Mouse (Mus musculus) Patski (cell line): ENCODE results near the gene Kalrn. TPM values are rescaled to one million over a fixed set of nuclear protein-coding genes. Genes with fewer than 3 reads are reported as not detected.

Experiments used
- ATAC-seq: fragments of 100-300 bp; one replicate; pipeline ENCODE4 v1.8.0; 2021
- CTCF ChIA-PET: fragments of 350-600 bp; sonication (Branson Sonifier 250); formaldehyde crosslinking; loops from one replicate; lab custom pipeline; 2022; ENCODE audit warnings: inconsistent platforms; lab: Charles Lee
- POLR2A ChIA-PET: fragments of 350-600 bp; sonication (Branson Sonifier 250); formaldehyde crosslinking; loops from one replicate; lab custom pipeline; 2022; ENCODE audit warnings: antibody characterized with exemption, inconsistent platforms; lab: Charles Lee
- DNase-seq: peaks from one replicate; pipeline ENCODE4 v3.0.0-alpha.2; 2011; ENCODE audit warnings: low read depth, low spot score
- H3K27me3 ChIP-seq: fragments of 371-371 bp; one replicate; pipeline ENCODE4 v1.5.1; 2021
- CTCF ChIP-seq: fragments of 100-300 bp; IDR thresholded peaks from one replicate; pipeline ENCODE4 v1.5.1; 2021
- in situ Hi-C: fragments of 300-500 bp; cut with MboI; formaldehyde crosslinking; loops from 3 replicates; pipeline ENCODE4 v1.11.1; 2018; ENCODE audit warnings: low pct_unique_long_range_greater_than_20kb, mixed read lengths
- polyA plus RNA-seq: library from polyadenylated mRNA; unstranded; gene quantifications from one replicate; pipeline ENCODE4 v1.2.3, GENCODE M21; 2021

Kalrn gene
- polyA plus RNA-seq, 1 experiment from 2014 or later = 25.1 TPM

DNA sequence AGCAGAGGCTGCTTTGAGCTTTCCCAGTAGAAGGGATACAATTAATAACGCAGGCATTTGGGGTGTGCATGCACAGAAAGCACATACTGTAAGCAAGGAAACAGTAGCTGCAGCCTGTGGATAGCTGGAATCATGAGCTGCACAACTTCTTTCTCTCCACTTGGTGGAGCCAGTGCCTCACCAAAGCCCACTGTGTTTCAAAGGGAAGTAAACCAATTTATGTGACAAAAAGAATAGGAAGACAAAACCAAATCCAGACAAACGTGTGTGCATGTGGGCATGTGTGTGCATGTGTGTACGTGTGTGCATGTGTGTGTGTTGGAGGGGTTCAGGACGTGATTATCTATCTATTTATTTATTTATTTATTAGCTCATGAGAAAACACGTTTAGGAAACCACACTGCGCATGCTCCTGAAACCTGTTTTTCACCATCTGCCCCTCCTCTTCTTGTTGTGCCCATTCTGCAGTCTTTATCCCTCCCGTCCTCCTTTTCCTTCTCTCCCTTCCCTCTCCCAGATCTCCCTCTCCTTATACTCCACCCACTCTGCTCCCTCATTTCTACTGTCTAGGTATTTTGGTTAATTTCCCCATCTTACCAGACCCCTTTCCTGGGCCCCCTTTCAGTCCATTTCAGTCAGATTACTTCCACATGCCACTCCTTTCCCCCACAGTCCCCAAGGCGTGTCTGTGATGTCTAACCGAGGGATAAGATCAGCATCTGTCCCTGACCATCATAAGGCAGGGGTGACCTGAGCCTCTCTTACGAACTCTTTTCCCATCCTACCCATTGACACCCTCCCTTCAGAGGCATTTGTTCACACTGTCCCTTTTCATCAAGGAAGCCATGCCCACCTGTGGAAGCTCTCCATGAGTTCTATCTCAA, 380.1 kb downstream of the Kalrn start:
- no peak for ATAC-seq
- TF ChIP-seq CTCF = peak; percentile 86
- ChIA-PET POLR2A (no interaction called here), CTCF (interaction anchor here (0.8 to 1.9 kb wide), 14 partner anchors 8 to 507 kb away, joined by 3 to 9 read pairs (median 4); no protein-coding TSS in a partner anchor)
- no peaks in the 10 kb centered on the region for H3K27me3 ChIP-seq
- DNase-seq = no peak
- in situ Hi-C loops = loop anchor here (5.0 to 10.0 kb wide), 2 partner anchors 99 to 512 kb away; no protein-coding TSS in a partner anchor

DNA sequence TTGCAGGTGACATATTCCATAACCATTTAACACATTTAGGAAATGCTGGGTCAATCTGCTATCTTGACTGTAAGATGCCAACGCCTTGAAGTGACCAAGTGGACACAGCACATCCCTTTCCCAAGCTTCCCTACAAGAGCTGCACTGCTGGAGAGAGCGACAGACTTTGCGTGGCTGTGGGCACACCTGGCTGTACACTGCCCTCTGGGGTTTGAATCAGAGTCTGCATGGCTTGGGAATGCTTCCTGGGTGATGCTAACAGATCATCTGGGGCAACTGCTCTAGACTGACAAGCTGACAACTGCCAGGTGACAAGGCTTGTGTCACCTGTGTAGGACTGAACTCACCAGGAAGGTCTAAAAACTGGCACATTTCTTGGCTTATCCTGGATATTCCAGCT, 388.6 kb downstream of the Kalrn start:
- CTCF ChIA-PET = interaction anchor here (0.9 kb wide), 1 partner anchor 10 kb away, joined by 3 read pairs; no protein-coding TSS in a partner anchor
- H3K27me3 ChIP-seq = no peaks in the 10 kb centered on the region
- no peak for DNase-seq
- no peak for TF ChIP-seq CTCF
- in situ Hi-C loops = no loop called here
- ATAC-seq = no peak
- POLR2A ChIA-PET = interaction anchor here (0.7 kb wide), 1 partner anchor 13 kb away, joined by 3 read pairs; no protein-coding TSS in a partner anchor

DNA sequence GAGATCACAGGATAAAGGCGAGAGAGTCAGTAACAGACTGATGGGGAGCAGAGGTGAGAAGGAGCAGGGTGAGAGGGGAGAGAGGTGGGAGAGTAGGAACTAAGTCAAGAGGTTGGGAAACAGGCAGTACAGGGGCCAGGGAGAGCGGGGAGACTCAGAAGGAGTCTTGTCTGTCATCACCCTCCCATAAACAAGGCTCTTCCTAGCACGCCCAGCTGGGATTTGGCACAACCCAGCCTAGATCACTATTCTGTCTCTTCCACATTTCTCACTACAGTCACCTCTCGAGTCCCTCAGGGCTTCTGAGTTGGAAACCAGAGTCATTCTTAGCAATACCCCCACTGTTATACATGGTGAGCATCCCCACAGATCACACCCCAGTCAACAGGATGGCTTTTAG, 390.1 kb downstream of the Kalrn start:
- no peaks in the 10 kb centered on the region for H3K27me3 ChIP-seq
- CTCF ChIA-PET = no interaction called here
- DNase-seq = no peak
- in situ Hi-C loops = no loop called here
- TF ChIP-seq CTCF = no peak
- no peak for ATAC-seq
- POLR2A ChIA-PET = no interaction called here

DNA sequence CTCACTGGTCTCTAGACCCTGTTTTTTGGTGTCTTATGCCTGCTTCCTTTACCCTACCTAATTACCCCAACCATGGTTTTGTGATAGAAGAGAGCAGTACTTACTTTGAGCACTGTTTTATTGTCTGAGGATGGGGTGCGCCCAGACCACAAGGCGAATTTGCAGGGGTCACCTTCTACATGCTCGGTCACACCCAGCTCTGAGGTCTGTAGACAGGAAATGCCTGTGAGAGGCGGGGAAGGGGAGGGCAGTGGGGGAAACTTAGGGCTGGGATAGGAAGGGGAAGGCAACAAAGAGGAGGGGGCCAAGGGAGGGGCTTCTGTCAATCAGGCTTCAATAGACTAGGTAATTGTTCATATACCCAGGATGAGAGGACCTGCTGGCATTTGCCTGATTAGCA, 397.7 kb downstream of the Kalrn start:
- DNase-seq = no peak
- ChIA-PET POLR2A (no interaction called here), CTCF (no interaction called here)
- no peak for TF ChIP-seq CTCF
- in situ Hi-C loops = no loop called here
- no peaks in the 10 kb centered on the region for H3K27me3 ChIP-seq
- no peak for ATAC-seq

DNA sequence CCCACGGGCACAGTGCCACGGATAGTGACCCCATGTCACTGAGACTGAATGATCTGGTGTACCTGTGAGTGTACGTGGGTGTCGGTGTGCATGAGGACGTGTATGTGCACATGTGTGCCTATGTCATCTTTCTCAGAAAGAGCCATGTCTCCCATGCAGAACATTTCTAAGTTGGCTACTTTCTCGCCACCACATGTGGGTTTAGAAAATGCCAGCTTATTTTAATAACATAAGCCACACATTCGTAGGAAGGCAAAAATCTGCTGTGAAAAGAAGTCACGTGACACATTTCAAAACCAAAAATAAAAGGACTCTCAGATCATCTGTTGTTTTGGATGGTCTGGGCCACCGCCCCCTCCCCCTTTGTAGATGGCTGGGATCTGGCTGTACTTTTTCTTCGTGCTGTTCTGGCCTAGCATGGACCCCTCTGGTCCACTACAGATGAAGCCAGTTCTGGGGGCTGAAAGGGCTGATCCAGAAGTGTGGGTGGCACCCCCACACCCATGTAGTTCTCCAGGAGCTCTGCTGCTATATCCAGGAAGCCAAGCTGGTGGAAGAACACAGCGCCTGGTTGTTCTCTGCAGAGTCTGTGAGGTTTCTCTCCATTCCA, 400.7 kb downstream of the Kalrn start:
- ChIA-PET POLR2A (no interaction called here), CTCF (no interaction called here)
- no peak for DNase-seq
- ATAC-seq = no peak
- TF ChIP-seq CTCF = no peak
- in situ Hi-C loops = no loop called here
- no peaks in the 10 kb centered on the region for H3K27me3 ChIP-seq

- POLR2A ChIA-PET = no interaction called here
- CTCF ChIA-PET = interaction anchor here (1.2 to 2.0 kb wide), 3 partner anchors 16 to 42 kb away, joined by 3 to 5 read pairs (median 5); no protein-coding TSS in a partner anchor
- no peak for DNase-seq
- ATAC-seq = no peak
- in situ Hi-C loops = no loop called here
- TF ChIP-seq CTCF = no peak
- H3K27me3 ChIP-seq = no peaks in the 10 kb centered on the region
Measured at GRCm38 (mm10) chr16:34167042-34167441, 406.3 kb downstream of the Kalrn start.

- in situ Hi-C loops = no loop called here
- ATAC-seq (no peak), DNase-seq (no peak)
- CTCF ChIA-PET = no interaction called here
- POLR2A ChIA-PET = no interaction called here
- TF ChIP-seq CTCF = no peak
- no peaks in the 10 kb centered on the region for H3K27me3 ChIP-seq
Measured at GRCm38 (mm10) chr16:34163086-34163485, 410.2 kb downstream of the Kalrn start.

DNA sequence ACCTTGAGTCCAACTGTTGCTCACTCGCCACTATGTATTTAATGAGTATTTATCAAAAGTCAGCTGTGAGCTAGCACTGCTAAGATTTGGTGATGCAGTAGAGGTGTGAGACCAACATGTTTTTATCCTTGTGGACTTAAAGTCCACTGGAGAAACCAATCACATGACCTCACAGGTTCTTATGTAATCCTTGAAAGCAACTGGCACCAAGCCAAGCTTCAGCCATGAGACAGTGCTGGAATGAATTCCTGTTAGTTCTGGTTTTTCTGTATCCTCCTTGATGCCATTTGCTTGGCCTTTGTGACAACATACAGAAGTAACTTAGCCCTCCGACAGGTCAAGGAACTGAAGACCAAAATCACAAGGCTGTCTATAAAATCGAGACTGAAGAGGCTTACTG, 413.8 kb downstream of the Kalrn start:
- in situ Hi-C loops = no loop called here
- ATAC-seq = no peak
- ChIA-PET POLR2A (no interaction called here), CTCF (interaction anchor here (0.7 kb wide), 1 partner anchor 20 kb away, joined by 3 read pairs; no protein-coding TSS in a partner anchor)
- no peak for TF ChIP-seq CTCF
- H3K27me3 ChIP-seq = no peaks in the 10 kb centered on the region
- no peak for DNase-seq

GRCm38 (mm10) chr16:34157386-34158135, 415.8 kb downstream of the Kalrn start:
- CTCF ChIA-PET = interaction anchor here (0.9 to 1.4 kb wide), 3 partner anchors 9 to 18 kb away, joined by 3 read pairs; no protein-coding TSS in a partner anchor
- no peak for TF ChIP-seq CTCF
- DNase-seq (no peak), ATAC-seq (no peak)
- POLR2A ChIA-PET = interaction anchor here (1.4 kb wide), 1 partner anchor 11 kb away, joined by 3 read pairs; no protein-coding TSS in a partner anchor
- no peaks in the 10 kb centered on the region for H3K27me3 ChIP-seq
- in situ Hi-C loops = no loop called here

DNA sequence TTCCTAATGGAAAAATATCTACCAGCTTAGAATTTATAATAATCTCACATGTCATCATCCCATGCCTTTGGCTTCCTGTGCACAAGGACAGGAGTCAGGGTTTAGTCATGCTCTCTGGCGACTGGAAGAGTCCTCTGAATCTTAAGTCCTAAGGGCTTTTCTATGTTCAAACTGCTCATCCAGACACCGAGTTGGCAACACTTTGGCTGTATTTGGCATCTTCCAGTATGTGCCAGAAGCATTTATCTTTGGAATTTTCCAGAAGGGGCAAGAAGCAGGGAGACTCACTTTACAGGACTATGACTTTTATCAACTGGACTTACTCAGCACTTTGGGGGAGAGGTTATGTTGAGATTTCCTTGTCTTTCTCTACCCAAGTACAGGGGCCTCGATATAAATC, 417.6 kb downstream of the Kalrn start:
- ChIA-PET POLR2A (no interaction called here), CTCF (no interaction called here)
- H3K27me3 ChIP-seq = no peaks in the 10 kb centered on the region
- TF ChIP-seq CTCF = no peak
- ATAC-seq (no peak), DNase-seq (no peak)
- in situ Hi-C loops = no loop called here
